18 mouse cellular contexts compared by ENCODE assay signal in the genomic region with DNA sequence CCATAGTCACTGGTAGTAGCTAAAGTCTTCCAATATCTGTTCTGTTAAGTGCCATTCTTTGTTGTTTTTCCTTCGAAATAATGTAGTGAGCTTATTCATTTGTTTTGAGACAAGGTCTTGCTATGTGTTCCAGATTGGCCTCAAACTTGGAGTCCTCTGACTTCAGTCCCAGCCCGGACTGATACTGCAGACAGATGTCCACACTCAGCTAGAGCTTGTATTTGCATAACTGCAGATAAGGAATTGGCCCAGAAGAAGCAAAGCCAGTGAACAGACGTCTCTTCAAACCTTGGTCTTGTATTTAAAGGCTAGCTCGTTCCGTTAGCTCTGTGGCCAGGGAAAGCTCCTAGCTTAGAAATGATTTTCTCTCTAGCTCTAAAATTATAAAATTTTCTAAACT.
DNase-seq lines count a peak whose midpoint lies in the region; ATAC-seq and TF ChIP-seq lines count a peak whose summit lies in the region.
"Had no signal": no experiment of that assay in that cellular context is flagged by ENCODE, and none has a peak within 500 bp of the region (broad histone marks: within the 10 kb centered on the region; RNA-seq: fewer than 3 reads in every experiment).

No protein-coding gene starts in this region.

- no peak overlapping the region for H3K9ac ChIP-seq in stomach, postnatal 0 days (ENCODE audit: low read length)
- H3K9ac ChIP-seq: stomach, embryonic 15.5 days had no signal

- TF ChIP-seq EP300 in stomach, postnatal 0 days (optimal IDR thresholded peaks at IDR 0.05): no peak

- H3K36me3 ChIP-seq in stomach, postnatal 0 days (ENCODE audit: control insufficient read depth, insufficient read depth, low read length): no peaks in the 10 kb centered on the region
- H3K36me3 ChIP-seq: embryonic facial prominence, embryonic 10.5 days; stomach, embryonic 15.5 days had no signal

- H3K27me3 ChIP-seq in stomach, postnatal 0 days (ENCODE audit: control insufficient read depth, insufficient read depth, low read length): no peaks in the 10 kb centered on the region
- H3K27me3 ChIP-seq: megakaryocyte, embryonic 14.5 days; stomach, embryonic 15.5 days had no signal

- no peaks in the 10 kb centered on the region for H3K9me3 ChIP-seq in stomach, postnatal 0 days (ENCODE audit: control insufficient read depth, low read length)
- H3K9me3 ChIP-seq: embryonic facial prominence, embryonic 10.5 days; stomach, embryonic 15.5 days had no signal

- H3K27ac ChIP-seq in layer of hippocampus, adult 2 months: peak overlapping the region; percentile 24; the same call in 1 of the 2 replicates
- no peak overlapping the region for H3K27ac ChIP-seq in stomach, postnatal 0 days (replicated peaks)
- H3K27ac ChIP-seq: embryonic facial prominence, embryonic 10.5 days; hindbrain, postnatal 0 days; stomach, embryonic 15.5 days had no signal

- ATAC-seq in stomach, postnatal 0 days (ENCODE audit: low FRiP score, low TSS enrichment): no peak
- ATAC-seq: hindbrain, postnatal 0 days; intestine, postnatal 0 days had no signal

- no peak for TF ChIP-seq CTCF in layer of hippocampus, adult 2 months (conservative IDR thresholded peaks at IDR 0.05)
- no peak for TF ChIP-seq CTCF in stomach, postnatal 0 days (IDR thresholded peaks at IDR 0.05; ENCODE audit: low read depth)

- intact Hi-C loops in heart, postnatal 14 days (cut with DNase I): no loop called here
- intact Hi-C loops in gastrocnemius, postnatal 14 days (cut with DNase I; ENCODE audit: low total_unique reads): no loop called here

- no peak for DNase-seq in layer of hippocampus, adult 2 months (ENCODE audit: low spot score in 2 of 2)
- no peak for DNase-seq in layer of hippocampus, postnatal 10 days (ENCODE audit: low spot score in 2 of 2)
- peak; percentile 68 for DNase-seq in heart, adult 8-10 months (ENCODE audit: low spot score)
- DNase-seq in heart, adult 9 months (ENCODE audit: low spot score in 2 of 2): peak; percentile 74 to 77
- DNase-seq in heart, postnatal 14 days: peak; percentile 34 to 49
- DNase-seq in gastrocnemius, postnatal 14 days: no peak
- DNase-seq in stomach, postnatal 0 days (ENCODE audit: low spot score): no peak
- DNase-seq in layer of hippocampus, postnatal 25 days (ENCODE audit: extremely low spot score in 1 of 2, low spot score in 1 of 2): no peak
- DNase-seq: adrenal gland, adult 2 months; kidney, postnatal 36 days; layer of hippocampus, adult 9-11 months; midbrain, embryonic 14.5 days; right cerebral cortex, postnatal 25 days had no signal

- no peaks in the 10 kb centered on the region for H3K4me1 ChIP-seq in stomach, postnatal 0 days (replicated peaks; ENCODE audit: control insufficient read depth, insufficient read depth)
- H3K4me1 ChIP-seq: megakaryocyte, embryonic 14.5 days; stomach, embryonic 15.5 days had no signal

- no peak overlapping the region for H3K4me2 ChIP-seq in stomach, postnatal 0 days (replicated peaks; ENCODE audit: low read depth)
- H3K4me2 ChIP-seq: stomach, embryonic 15.5 days had no signal

- no peak overlapping the region for H3K4me3 ChIP-seq in layer of hippocampus, adult 2 months
- no peak overlapping the region for H3K4me3 ChIP-seq in stomach, postnatal 0 days (ENCODE audit: low read depth, low read length)
- H3K4me3 ChIP-seq: embryonic facial prominence, embryonic 10.5 days; megakaryocyte, embryonic 14.5 days; stomach, embryonic 15.5 days had no signal

- WGBS in stomach, postnatal 0 days: 40% methylated on average over 5 of the region's 5 CpGs

Comparison
In these comparisons a context has a peak if more than half of its experiments do, and no peak if none do; other contexts are left out.
1. DNase-seq: peak in heart, adult 8-10 months (single experiment), heart, adult 9 months (2 of 2) and heart, postnatal 14 days (2 of 2); none in layer of hippocampus, adult 2 months (0 of 2), layer of hippocampus, postnatal 10 days (0 of 2), gastrocnemius, postnatal 14 days (single experiment), stomach, postnatal 0 days (single experiment) and layer of hippocampus, postnatal 25 days (0 of 2).